Mouse (Mus musculus) liver, embryonic 15.5 days (tissue): ENCODE results near the gene Galt. TPM values are rescaled to one million over a fixed set of nuclear protein-coding genes. Genes with fewer than 3 reads are reported as not detected.
A peak's percentile ranks its signal among the peaks of the same experiment; 100 is the strongest.

ENCODE experiments used
- ATAC-seq: fragments of 200-750 bp; cut with Nextera tagmentation; 2 replicates; pipeline ENCODE4 v1.8.0; 2017; ENCODE audit warnings: moderate number of reproducible peaks, mild to moderate bottlenecking, moderate library complexity; ENCODE audit not compliant: insufficient read depth
- H3K27ac ChIP-seq: fragments of 300-500 bp; sonication (generic); replicated peaks from 2 replicates; pipeline ENCODE4 v1.5.1; 2015; ENCODE audit warnings: mild to moderate bottlenecking, inconsistent platforms
- H3K27me3 ChIP-seq: fragments of 300-500 bp; sonication (generic); 2 replicates; pipeline ENCODE4 v1.6.1; 2015; ENCODE audit warnings: mild to moderate bottlenecking, inconsistent platforms
- H3K36me3 ChIP-seq: fragments of 300-500 bp; sonication (generic); replicated peaks from 2 replicates; pipeline ENCODE4 v1.6.1; 2015; ENCODE audit warnings: moderate library complexity, mild to moderate bottlenecking, inconsistent platforms
- H3K4me1 ChIP-seq: fragments of 300-500 bp; sonication (generic); replicated peaks from 2 replicates; pipeline ENCODE4 v1.6.1; 2015; ENCODE audit warnings: inconsistent platforms
- H3K4me2 ChIP-seq: fragments of 300-500 bp; sonication (generic); 2 replicates; pipeline ENCODE4 v1.6.1; 2015; ENCODE audit warnings: moderate library complexity, mild to moderate bottlenecking, inconsistent platforms
- H3K4me3 ChIP-seq: fragments of 300-500 bp; sonication (generic); replicated peaks from 2 replicates; pipeline ENCODE4 v1.5.1; 2015; ENCODE audit warnings: mild to moderate bottlenecking, inconsistent platforms
- H3K9ac ChIP-seq: fragments of 300-500 bp; sonication (generic); 2 replicates; pipeline ENCODE4 v1.6.1; 2015; ENCODE audit warnings: moderate library complexity, mild to moderate bottlenecking, inconsistent platforms
- H3K9me3 ChIP-seq: fragments of 300-500 bp; sonication (generic); replicated peaks from 2 replicates; pipeline ENCODE4 v1.6.1; 2016; ENCODE audit warnings: inconsistent platforms
- WGBS: fragments of 180-500 bp; shearing (Covaris S2); methylation state at CpG from one replicate; pipeline ENCODE4 v1.1.7; 2015; ENCODE audit warnings: mixed read lengths; ENCODE audit not compliant: insufficient replicate concordance; 5-methylcytosine and 5-hydroxymethylcytosine counted together
- polyA plus RNA-seq: library from polyadenylated mRNA; unstranded; fragments of >200 nt; fragmentation: Nextera tagmentation; extraction: Ambion mirVana; gene quantifications from 2 replicates; pipeline ENCODE4 v1.2.1, GENCODE M21; 2015

The Galt gene
- polyA plus RNA-seq, 1 experiment from 2014 or later, result 29.9 TPM

- H3K27me3 ChIP-seq, result no peaks in the 10 kb centered on the region
- ATAC-seq, result peak; percentile 91
- peaks cover 27% of the 10 kb centered on the region for H3K4me1 ChIP-seq
- 0 out of 2 replicates have a peak, but pooled peaks cover under 1% of the 10 kb centered on the region for H3K9me3 ChIP-seq
- H3K9ac ChIP-seq, result peak overlapping the region; percentile 68
- peak overlapping the region; percentile 78 for H3K27ac ChIP-seq
- peak overlapping the region; percentile 68 for H3K4me3 ChIP-seq
- under 1% methylated on average over 27 of the region's 27 CpGs for WGBS
- peak overlapping the region; percentile 91 for H3K4me2 ChIP-seq
- H3K36me3 ChIP-seq, result 0 out of 2 replicates have a peak, but pooled peaks cover 5% of the 10 kb centered on the region
Measured at GRCm38 (mm10) chr4:41741158-41741560, 13.9 kb upstream of the Galt start.

- Histone ChIP-seq H3K4me3 (no peak overlapping the region), H3K27me3 (no peaks in the 10 kb centered on the region), H3K4me1 (peaks cover 27% of the 10 kb centered on the region), H3K9ac (no peak overlapping the region), H3K36me3 (no peaks in the 10 kb centered on the region), H3K9me3 (0 out of 2 replicates have a peak, but pooled peaks cover 5% of the 10 kb centered on the region), H3K27ac (no peak overlapping the region), H3K4me2 (no peak overlapping the region)
- no peak for ATAC-seq
- 51% methylated on average over 2 of the region's 2 CpGs for WGBS
Measured at GRCm38 (mm10) chr4:41744131-41744530, 10.9 kb upstream of the Galt start.

DNA sequence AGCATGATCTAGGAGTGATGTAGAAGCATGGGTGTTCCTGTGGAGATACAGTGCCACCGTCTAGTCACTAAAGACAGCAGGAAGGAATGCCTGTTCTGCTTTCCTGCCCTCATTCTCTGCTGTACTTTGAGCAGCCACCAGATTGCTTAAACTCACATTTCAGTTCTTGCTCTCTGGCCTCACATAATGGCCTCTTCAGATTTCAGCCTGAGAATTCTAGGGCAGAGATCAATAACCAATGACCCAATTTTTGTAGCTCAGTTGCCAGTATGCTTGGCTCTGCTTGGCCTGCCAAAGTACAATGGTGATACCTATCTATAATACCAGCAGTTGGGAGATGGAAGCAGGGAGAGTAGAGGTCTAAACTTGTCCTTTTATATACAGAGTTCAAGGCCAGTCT lies 10.0 kb upstream of the Galt start:
- H3K9ac ChIP-seq, result no peak overlapping the region
- peaks cover 18% of the 10 kb centered on the region for H3K4me1 ChIP-seq
- H3K4me3 ChIP-seq, result no peak overlapping the region
- WGBS, result 53% methylated on average over 1 of the region's 1 CpGs
- no peak overlapping the region for H3K4me2 ChIP-seq
- no peak for ATAC-seq
- H3K27me3 ChIP-seq, result no peaks in the 10 kb centered on the region
- H3K27ac ChIP-seq, result no peak overlapping the region
- H3K36me3 ChIP-seq, result no peaks in the 10 kb centered on the region
- H3K9me3 ChIP-seq, result 0 out of 2 replicates have a peak, but pooled peaks cover 5% of the 10 kb centered on the region

- H3K9ac ChIP-seq, result peak within 1 kb of the TSS; percentile 75
- H3K9me3 ChIP-seq, result no peaks in the 10 kb centered on the region
- peak within 1 kb of the TSS; percentile 90 for H3K27ac ChIP-seq
- ATAC-seq, result peak; percentile 75
- under 1% methylated on average over 57 of the region's 57 CpGs for WGBS
- H3K4me3 ChIP-seq, result peak within 1 kb of the TSS; percentile 80
- H3K36me3 ChIP-seq, result peaks cover 24% of the 10 kb centered on the region
- peaks cover 49% of the 10 kb centered on the region for H3K4me1 ChIP-seq
- peak within 1 kb of the TSS; percentile 94 for H3K4me2 ChIP-seq
- no peaks in the 10 kb centered on the region for H3K27me3 ChIP-seq
Measured at GRCm38 (mm10) chr4:41755338-41756305, 594 bp downstream of the Galt start, which contains the start of gene Sigmar1. Gene Sigmar1, minus strand, starts transcription at chr4:41756157.

GRCm38 (mm10) chr4:41756440-41756839 lies 1.4 kb downstream of the Galt start:
- peak overlapping the region; percentile 75 for H3K9ac ChIP-seq
- H3K27ac ChIP-seq, result 0 out of 2 replicates have a peak overlapping the region, but pooled peaks have one; percentile 90
- peaks cover 24% of the 10 kb centered on the region for H3K36me3 ChIP-seq
- peak overlapping the region; percentile 94 for H3K4me2 ChIP-seq
- WGBS, result 69% methylated on average over 8 of the region's 8 CpGs
- H3K4me3 ChIP-seq, result peak overlapping the region; percentile 80
- H3K9me3 ChIP-seq, result no peaks in the 10 kb centered on the region
- no peak for ATAC-seq
- no peaks in the 10 kb centered on the region for H3K27me3 ChIP-seq
- peaks cover 57% of the 10 kb centered on the region for H3K4me1 ChIP-seq

DNA sequence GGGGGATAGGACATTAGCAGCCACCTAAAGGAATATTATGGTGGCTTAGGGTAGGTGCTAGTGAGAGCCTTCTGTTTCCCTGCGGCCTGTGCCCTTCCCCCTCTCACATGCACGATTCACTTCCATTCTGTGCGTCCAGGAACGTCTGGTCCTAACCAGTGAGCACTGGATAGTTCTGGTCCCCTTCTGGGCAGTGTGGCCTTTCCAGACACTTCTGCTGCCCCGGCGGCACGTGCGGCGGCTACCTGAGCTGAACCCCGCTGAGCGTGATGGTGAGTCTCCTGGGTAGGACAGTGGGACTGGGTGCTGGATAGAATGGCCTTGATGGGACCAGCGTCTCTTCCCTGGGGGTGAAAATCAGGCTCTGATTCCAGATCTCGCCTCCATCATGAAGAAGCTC lies 2.3 kb downstream of the Galt start:
- H3K9me3 ChIP-seq, result no peaks in the 10 kb centered on the region
- H3K4me3 ChIP-seq, result no peak overlapping the region
- 85% methylated on average over 13 of the region's 13 CpGs for WGBS
- H3K27ac ChIP-seq, result no peak overlapping the region
- no peaks in the 10 kb centered on the region for H3K27me3 ChIP-seq
- H3K4me2 ChIP-seq, result no peak overlapping the region
- H3K4me1 ChIP-seq, result peaks cover 66% of the 10 kb centered on the region
- no peak overlapping the region for H3K9ac ChIP-seq
- no peak for ATAC-seq
- H3K36me3 ChIP-seq, result peaks cover 24% of the 10 kb centered on the region

DNA sequence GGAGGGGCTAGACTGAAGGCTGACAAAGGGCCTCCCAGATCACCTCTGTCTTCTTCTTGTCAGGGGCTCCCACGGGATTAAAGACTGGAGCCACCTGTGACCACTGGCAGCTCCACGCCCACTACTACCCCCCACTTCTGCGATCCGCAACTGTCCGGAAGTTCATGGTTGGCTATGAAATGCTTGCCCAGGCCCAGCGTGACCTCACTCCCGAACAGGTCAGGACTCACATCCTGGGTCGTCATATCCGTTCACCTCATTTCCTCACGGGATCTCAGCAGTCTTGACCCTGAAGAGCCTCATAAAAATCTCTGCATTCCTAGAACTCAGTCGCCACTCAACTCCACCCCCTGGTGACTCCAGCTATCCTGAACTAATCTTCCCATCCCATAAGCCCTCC lies 3.0 kb downstream of the Galt start:
- H3K4me1 ChIP-seq, result peaks cover 72% of the 10 kb centered on the region
- peak overlapping the region; percentile 84; the same call in 1 of the 2 replicates for H3K27ac ChIP-seq
- H3K9me3 ChIP-seq, result no peaks in the 10 kb centered on the region
- no peak overlapping the region for H3K4me3 ChIP-seq
- no peak overlapping the region for H3K9ac ChIP-seq
- 77% methylated on average over 11 of the region's 11 CpGs for WGBS
- H3K4me2 ChIP-seq, result no peak overlapping the region
- H3K27me3 ChIP-seq, result no peaks in the 10 kb centered on the region
- ATAC-seq, result no peak
- peaks cover 24% of the 10 kb centered on the region for H3K36me3 ChIP-seq

GRCm38 (mm10) chr4:41758701-41759100 lies 3.7 kb downstream of the Galt start:
- peak overlapping the region; percentile 84 for H3K27ac ChIP-seq
- H3K4me2 ChIP-seq, result no peak overlapping the region
- H3K9me3 ChIP-seq, result no peaks in the 10 kb centered on the region
- peaks cover 24% of the 10 kb centered on the region for H3K36me3 ChIP-seq
- WGBS, result 77% methylated on average over 4 of the region's 4 CpGs
- peaks cover 72% of the 10 kb centered on the region for H3K4me1 ChIP-seq
- ATAC-seq, result no peak
- H3K4me3 ChIP-seq, result no peak overlapping the region
- H3K27me3 ChIP-seq, result no peaks in the 10 kb centered on the region
- H3K9ac ChIP-seq, result no peak overlapping the region

DNA sequence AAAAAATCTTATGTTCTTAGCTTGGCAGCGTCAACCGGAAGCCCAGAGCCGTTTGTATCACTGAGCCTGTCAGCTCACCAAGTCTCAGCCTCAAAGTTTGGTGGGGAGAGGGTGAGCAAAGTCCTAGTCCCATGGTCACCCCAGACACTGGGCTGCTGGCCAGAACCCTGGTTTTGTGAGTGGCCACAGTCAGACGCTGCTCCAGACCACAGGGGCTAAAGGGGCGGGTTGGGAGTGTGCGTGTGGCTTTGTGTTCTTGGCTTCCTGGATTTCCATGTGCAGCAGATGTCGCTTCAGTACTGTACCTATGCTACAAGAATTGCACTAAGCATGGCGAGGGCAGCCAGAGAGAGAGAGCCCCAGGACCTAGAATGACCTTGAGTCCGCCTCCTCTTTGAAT lies 4.2 kb downstream of the Galt start:
- peaks cover 72% of the 10 kb centered on the region for H3K4me1 ChIP-seq

GRCm38 (mm10) chr4:41759656-41760287 lies 4.7 kb downstream of the Galt start:
- H3K27me3 ChIP-seq, result no peaks in the 10 kb centered on the region
- peak overlapping the region; percentile 63 for H3K4me2 ChIP-seq
- H3K4me1 ChIP-seq, result peaks cover 67% of the 10 kb centered on the region
- H3K4me3 ChIP-seq, result peak overlapping the region; percentile 44
- WGBS, result 28% methylated on average over 6 of the region's 6 CpGs
- peak overlapping the region; percentile 29 for H3K9ac ChIP-seq
- peak overlapping the region; percentile 84 for H3K27ac ChIP-seq
- H3K36me3 ChIP-seq, result peaks cover 24% of the 10 kb centered on the region
- ATAC-seq, result peak; percentile 8
- no peaks in the 10 kb centered on the region for H3K9me3 ChIP-seq

More for the DNA sequence above, 4.2 kb downstream of the Galt start:
- peak overlapping the region; percentile 84 for H3K27ac ChIP-seq
- peaks cover 24% of the 10 kb centered on the region for H3K36me3 ChIP-seq
- H3K27me3 ChIP-seq, result no peaks in the 10 kb centered on the region
- H3K4me3 ChIP-seq, result no peak overlapping the region
- H3K9me3 ChIP-seq, result no peaks in the 10 kb centered on the region
- no peak overlapping the region for H3K4me2 ChIP-seq
- ATAC-seq, result peak; percentile 6; the same call in 1 of the 2 replicates
- WGBS, result 64% methylated on average over 9 of the region's 9 CpGs
- no peak overlapping the region for H3K9ac ChIP-seq

GRCm38 (mm10) chr4:41760288-41760721 lies 5.3 kb downstream of the Galt start:
- Histone ChIP-seq H3K9ac (peak overlapping the region; percentile 29), H3K9me3 (no peaks in the 10 kb centered on the region), H3K4me1 (peaks cover 62% of the 10 kb centered on the region), H3K27ac (peak overlapping the region; percentile 84), H3K36me3 (peaks cover 24% of the 10 kb centered on the region), H3K27me3 (no peaks in the 10 kb centered on the region), H3K4me3 (peak overlapping the region; percentile 44), H3K4me2 (peak overlapping the region; percentile 63)
- ATAC-seq, result peak; percentile 88
- under 1% methylated on average over 15 of the region's 15 CpGs for WGBS
